Mouse (Mus musculus): ENCODE measurements around the gene Btg1. TPM values are rescaled to one million over a fixed set of nuclear protein-coding genes. Genes with fewer than 3 reads are reported as not detected.

Btg1 gene
- polyA plus RNA-seq, 1 experiment from 2014 or later = 50.8 TPM

DNA sequence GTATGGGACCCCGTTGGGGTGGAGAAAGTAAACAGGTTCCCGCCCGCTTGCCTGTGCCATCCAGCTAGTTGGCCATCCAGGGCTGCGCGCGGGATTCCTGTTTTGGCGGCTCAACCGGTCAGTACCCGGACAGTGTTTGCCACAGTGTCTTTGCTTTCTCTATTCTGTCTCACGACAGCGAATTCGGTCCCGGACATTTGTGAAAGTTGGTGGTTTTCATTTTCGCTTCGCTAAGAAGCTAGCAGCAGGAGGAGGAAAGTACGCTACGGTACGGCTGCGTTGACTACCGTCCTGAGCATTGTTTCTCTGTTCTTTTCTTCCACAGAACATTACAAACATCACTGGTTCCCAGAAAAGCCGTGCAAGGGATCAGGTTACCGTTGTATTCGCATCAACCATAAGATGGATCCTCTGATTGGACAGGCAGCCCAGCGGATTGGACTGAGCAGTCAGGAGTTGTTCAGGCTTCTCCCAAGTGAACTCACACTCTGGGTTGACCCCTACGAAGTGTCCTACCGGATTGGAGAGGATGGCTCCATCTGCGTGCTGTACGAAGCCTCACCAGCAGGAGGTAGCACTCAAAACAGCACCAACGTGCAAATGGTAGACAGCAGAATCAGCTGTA lies 1.3 kb downstream of the Btg1 start:
- ATAC-seq (ENCODE audit: insufficient number of reproducible peaks, low FRiP score, low TSS enrichment, low read depth) = no peak; the same call in 1 of the 2 replicates
- H3K9ac ChIP-seq (ENCODE audit: low read length) = peak overlapping the region; percentile 98
- under 1% methylated on average over 29 of the region's 29 CpGs for WGBS
- H3K27ac ChIP-seq (replicated peaks; ENCODE audit: low read depth, low read length) = peak overlapping the region; percentile 93
- peak overlapping the region; percentile 99 for H3K4me3 ChIP-seq (ENCODE audit: low read depth, low read length)
- H3K36me3 ChIP-seq (ENCODE audit: control insufficient read depth, insufficient read depth, low read length) = no peaks in the 10 kb centered on the region
- peak; percentile 76 for DNase-seq (ENCODE audit: low spot score)
- no peaks in the 10 kb centered on the region for H3K9me3 ChIP-seq (ENCODE audit: control insufficient read depth, low read length)
- peak overlapping the region; percentile 38 for H3K4me2 ChIP-seq (ENCODE audit: low read depth, severe bottlenecking)
- H3K4me1 ChIP-seq (ENCODE audit: control insufficient read depth, insufficient read depth, low read length) = peaks cover 9% of the 10 kb centered on the region; the same call in 1 of the 2 replicates
- no peaks in the 10 kb centered on the region for H3K27me3 ChIP-seq (ENCODE audit: control insufficient read depth, insufficient read depth, low read length)

DNA sequence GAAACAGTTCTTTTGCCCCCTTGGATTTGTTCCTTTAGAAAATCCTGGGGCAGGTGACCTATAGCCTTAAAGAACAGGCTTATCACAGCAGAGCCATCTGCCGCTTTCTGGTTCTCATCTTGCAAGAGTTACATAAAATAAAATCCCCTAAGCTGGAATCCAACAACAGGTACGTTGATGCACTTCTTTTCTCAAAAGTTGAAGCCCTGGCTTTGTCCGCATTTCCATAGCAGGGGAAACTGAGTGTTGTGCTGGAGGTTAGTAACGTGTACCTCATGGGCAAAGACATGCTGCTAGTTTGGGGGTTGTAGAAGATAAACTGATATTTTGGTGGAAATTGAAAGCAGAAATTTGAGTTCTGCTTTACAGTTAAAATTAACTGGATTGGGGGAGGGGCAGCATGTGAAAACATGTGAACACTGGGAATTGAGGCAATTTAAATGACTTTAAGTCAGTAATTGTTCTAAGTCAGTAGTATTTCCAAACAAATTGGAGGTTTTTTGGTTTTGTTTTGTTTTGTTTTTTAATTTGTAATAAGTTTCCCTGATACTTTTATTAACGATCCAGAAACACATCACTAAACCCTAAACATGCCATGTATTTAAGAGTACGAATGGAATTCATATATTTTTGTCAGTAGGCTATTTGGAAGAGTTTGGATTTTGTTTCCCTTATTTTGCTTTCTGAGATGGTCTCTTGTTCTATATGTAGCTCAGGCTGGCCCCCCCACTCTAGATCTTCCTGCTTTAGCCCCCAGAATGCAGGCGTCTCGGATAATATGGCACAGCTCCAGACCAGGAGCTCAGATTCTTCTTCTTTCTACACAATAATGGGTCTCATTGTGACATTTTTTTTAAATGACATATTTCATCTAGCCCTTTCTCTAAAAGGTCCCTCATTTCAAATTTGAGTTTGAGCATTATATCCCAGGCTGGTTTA lies 3.4 kb downstream of the Btg1 start:
- DNase-seq (ENCODE audit: low spot score) = no peak
- WGBS = 70% methylated on average over 8 of the region's 8 CpGs

DNA sequence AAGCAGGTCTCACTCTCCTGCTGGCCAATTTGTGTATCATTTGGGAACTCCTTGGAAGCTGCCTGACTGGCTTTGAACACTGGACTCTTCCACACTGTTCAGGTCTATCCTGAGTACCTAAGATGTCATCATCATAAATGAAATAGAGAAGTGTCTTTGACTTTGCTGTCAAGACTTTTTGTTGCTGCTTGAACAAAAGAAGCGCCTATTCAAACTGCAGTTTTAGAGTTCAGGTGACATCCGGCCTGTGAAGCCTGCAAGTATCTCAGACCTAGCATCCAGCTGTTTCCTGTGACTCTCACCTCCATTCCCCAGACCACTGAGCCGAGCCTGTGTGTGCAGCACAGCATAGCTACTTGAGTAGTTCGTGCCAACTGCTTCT lies 4.1 kb downstream of the Btg1 start:
- H3K27me3 ChIP-seq (ENCODE audit: control insufficient read depth, insufficient read depth, low read length) = no peaks in the 10 kb centered on the region
- no peaks in the 10 kb centered on the region for H3K9me3 ChIP-seq (ENCODE audit: control insufficient read depth, low read length)
- H3K36me3 ChIP-seq (ENCODE audit: control insufficient read depth, insufficient read depth, low read length) = no peaks in the 10 kb centered on the region
- 56% methylated on average over 4 of the region's 4 CpGs for WGBS
- H3K27ac ChIP-seq (replicated peaks; ENCODE audit: low read depth, low read length) = no peak overlapping the region
- H3K4me3 ChIP-seq (ENCODE audit: low read depth, low read length) = peak overlapping the region; percentile 26
- no peak overlapping the region for H3K9ac ChIP-seq (ENCODE audit: low read length)
- DNase-seq (ENCODE audit: low spot score) (no peak), ATAC-seq (ENCODE audit: insufficient number of reproducible peaks, low FRiP score, low TSS enrichment, low read depth) (no peak)
- H3K4me1 ChIP-seq (ENCODE audit: control insufficient read depth, insufficient read depth, low read length) = peaks cover 9% of the 10 kb centered on the region; the same call in 1 of the 2 replicates
- H3K4me2 ChIP-seq (ENCODE audit: low read depth, severe bottlenecking) = peak overlapping the region; percentile 75

More for the DNA sequence above, 3.4 kb downstream of the Btg1 start:
- Histone ChIP-seq H3K9me3 (ENCODE audit: control insufficient read depth, low read length) (no peaks in the 10 kb centered on the region), H3K4me3 (ENCODE audit: low read depth, low read length) (peak overlapping the region; percentile 35), H3K4me1 (ENCODE audit: control insufficient read depth, insufficient read depth, low read length) (peaks cover 9% of the 10 kb centered on the region; the same call in 1 of the 2 replicates), H3K27me3 (ENCODE audit: control insufficient read depth, insufficient read depth, low read length) (no peaks in the 10 kb centered on the region), H3K4me2 (ENCODE audit: low read depth, severe bottlenecking) (peak overlapping the region; percentile 75), H3K27ac (replicated peaks; ENCODE audit: low read depth, low read length) (no peak overlapping the region), H3K36me3 (ENCODE audit: control insufficient read depth, insufficient read depth, low read length) (no peaks in the 10 kb centered on the region), H3K9ac (ENCODE audit: low read length) (peak overlapping the region; percentile 43; the same call in 1 of the 2 replicates)
- no peak for ATAC-seq (ENCODE audit: insufficient number of reproducible peaks, low FRiP score, low TSS enrichment, low read depth)

DNA sequence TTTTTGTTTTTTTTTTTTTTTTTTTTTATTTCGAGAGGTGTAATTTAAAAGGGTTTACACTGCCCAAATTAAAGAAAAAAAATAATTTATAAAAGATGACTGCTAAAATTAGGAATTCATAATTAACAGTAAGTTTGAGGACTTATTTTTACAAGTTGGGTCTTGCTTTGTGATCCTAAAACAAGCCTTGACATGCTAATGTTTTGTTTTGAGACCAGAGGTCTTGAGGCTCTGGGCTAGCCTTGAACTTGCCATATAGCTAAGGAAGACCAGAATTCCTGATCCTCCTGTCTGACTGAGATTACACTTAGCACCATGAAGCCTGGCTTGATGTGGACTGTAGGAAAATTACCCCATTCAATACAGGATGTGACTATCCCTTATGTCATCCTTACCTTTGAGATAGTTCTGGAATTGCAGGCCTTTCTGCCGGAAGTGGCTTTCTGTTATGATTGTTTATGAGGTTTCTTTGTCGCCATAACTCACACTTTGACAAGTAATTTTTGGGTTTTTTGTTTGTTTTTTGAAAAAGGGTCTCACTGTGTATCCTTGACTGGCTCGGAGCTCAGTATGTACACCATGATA lies 4.6 kb downstream of the Btg1 start:
- no peak overlapping the region for H3K27ac ChIP-seq (replicated peaks; ENCODE audit: low read depth, low read length)
- H3K4me1 ChIP-seq (ENCODE audit: control insufficient read depth, insufficient read depth, low read length) = peaks cover 9% of the 10 kb centered on the region; the same call in 1 of the 2 replicates
- no peaks in the 10 kb centered on the region for H3K27me3 ChIP-seq (ENCODE audit: control insufficient read depth, insufficient read depth, low read length)
- H3K9ac ChIP-seq (ENCODE audit: low read length) = no peak overlapping the region
- ATAC-seq (ENCODE audit: insufficient number of reproducible peaks, low FRiP score, low TSS enrichment, low read depth) = no peak
- peak overlapping the region; percentile 28 for H3K4me2 ChIP-seq (ENCODE audit: low read depth, severe bottlenecking)
- no peaks in the 10 kb centered on the region for H3K36me3 ChIP-seq (ENCODE audit: control insufficient read depth, insufficient read depth, low read length)
- WGBS = 85% methylated on average over 4 of the region's 4 CpGs
- DNase-seq (ENCODE audit: low spot score) = no peak
- peak overlapping the region; percentile 7; the same call in 1 of the 2 replicates for H3K4me3 ChIP-seq (ENCODE audit: low read depth, low read length)
- H3K9me3 ChIP-seq (ENCODE audit: control insufficient read depth, low read length) = no peaks in the 10 kb centered on the region

GRCm38 (mm10) chr10:96621980-96622645 lies 5.3 kb downstream of the Btg1 start:
- H3K9ac ChIP-seq (ENCODE audit: low read length) = no peak overlapping the region
- no peaks in the 10 kb centered on the region for H3K27me3 ChIP-seq (ENCODE audit: control insufficient read depth, insufficient read depth, low read length)
- peak overlapping the region; percentile 7; the same call in 1 of the 2 replicates for H3K4me3 ChIP-seq (ENCODE audit: low read depth, low read length)
- no peak for ATAC-seq (ENCODE audit: insufficient number of reproducible peaks, low FRiP score, low TSS enrichment, low read depth)
- no peaks in the 10 kb centered on the region for H3K9me3 ChIP-seq (ENCODE audit: control insufficient read depth, low read length)
- peak overlapping the region; percentile 28 for H3K4me2 ChIP-seq (ENCODE audit: low read depth, severe bottlenecking)
- no peak overlapping the region for H3K27ac ChIP-seq (replicated peaks; ENCODE audit: low read depth, low read length)
- H3K4me1 ChIP-seq (ENCODE audit: control insufficient read depth, insufficient read depth, low read length) = peaks cover 9% of the 10 kb centered on the region; the same call in 1 of the 2 replicates
- 90% methylated on average over 13 of the region's 13 CpGs for WGBS
- H3K36me3 ChIP-seq (ENCODE audit: control insufficient read depth, insufficient read depth, low read length) = no peaks in the 10 kb centered on the region
- DNase-seq (ENCODE audit: low spot score) = no peak

- H3K27ac ChIP-seq (replicated peaks; ENCODE audit: low read depth, low read length) = no peak overlapping the region
- H3K4me2 ChIP-seq (ENCODE audit: low read depth, severe bottlenecking) = no peak overlapping the region
- H3K9me3 ChIP-seq (ENCODE audit: control insufficient read depth, low read length) = no peaks in the 10 kb centered on the region
- WGBS = 90% methylated on average over 6 of the region's 6 CpGs
- no peaks in the 10 kb centered on the region for H3K36me3 ChIP-seq (ENCODE audit: control insufficient read depth, insufficient read depth, low read length)
- peaks cover 9% of the 10 kb centered on the region; the same call in 1 of the 2 replicates for H3K4me1 ChIP-seq (ENCODE audit: control insufficient read depth, insufficient read depth, low read length)
- no peak for ATAC-seq (ENCODE audit: insufficient number of reproducible peaks, low FRiP score, low TSS enrichment, low read depth)
- H3K9ac ChIP-seq (ENCODE audit: low read length) = no peak overlapping the region
- no peaks in the 10 kb centered on the region for H3K27me3 ChIP-seq (ENCODE audit: control insufficient read depth, insufficient read depth, low read length)
- no peak overlapping the region for H3K4me3 ChIP-seq (ENCODE audit: low read depth, low read length)
- DNase-seq (ENCODE audit: low spot score) = no peak
Observed at GRCm38 (mm10) chr10:96622761-96623632, 6.2 kb downstream of the Btg1 start.

DNA sequence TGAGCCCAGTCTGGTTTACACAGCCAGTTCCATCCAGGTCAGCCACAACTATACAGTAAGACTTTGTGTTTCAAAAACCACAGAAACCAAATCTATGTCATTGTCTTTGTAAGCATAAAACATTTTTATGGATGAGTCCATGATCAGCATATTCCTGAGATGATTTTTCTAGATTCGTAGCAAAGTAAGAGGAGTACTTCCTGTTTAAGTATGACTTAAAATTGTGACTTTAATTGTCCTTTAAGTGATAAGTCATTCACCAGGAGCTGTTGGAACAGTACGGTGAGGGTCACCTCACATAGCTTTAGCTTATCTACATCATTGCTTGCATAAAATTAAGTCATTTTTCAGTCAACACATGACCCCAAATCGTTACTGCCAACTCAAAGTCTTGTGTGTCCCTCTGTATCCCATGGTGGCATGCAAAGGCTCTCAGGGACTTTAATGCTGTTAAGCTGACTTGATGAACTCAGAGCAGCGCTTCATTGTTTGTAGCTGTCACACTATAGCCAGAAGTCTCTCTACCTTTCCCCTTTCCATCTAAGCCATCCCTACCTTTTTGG lies 6.9 kb downstream of the Btg1 start:
- Histone ChIP-seq H3K9me3 (ENCODE audit: control insufficient read depth, low read length) (no peaks in the 10 kb centered on the region), H3K36me3 (ENCODE audit: control insufficient read depth, insufficient read depth, low read length) (no peaks in the 10 kb centered on the region; the same call in 1 of the 2 replicates), H3K4me2 (ENCODE audit: low read depth, severe bottlenecking) (no peak overlapping the region), H3K4me1 (ENCODE audit: control insufficient read depth, insufficient read depth, low read length) (peaks cover 9% of the 10 kb centered on the region; the same call in 1 of the 2 replicates), H3K27me3 (ENCODE audit: control insufficient read depth, insufficient read depth, low read length) (no peaks in the 10 kb centered on the region), H3K4me3 (ENCODE audit: low read depth, low read length) (no peak overlapping the region), H3K27ac (replicated peaks; ENCODE audit: low read depth, low read length) (no peak overlapping the region), H3K9ac (ENCODE audit: low read length) (no peak overlapping the region)
- no peak for ATAC-seq (ENCODE audit: insufficient number of reproducible peaks, low FRiP score, low TSS enrichment, low read depth)
- DNase-seq (ENCODE audit: low spot score) = no peak
- WGBS = 96% methylated on average over 4 of the region's 4 CpGs
